Mouse (Mus musculus): ENCODE measurements at regions not wholly inside any gene's neighbourhood (a gene's known extent, or its start where the extent isn't known, plus 50 kb on each side); places are given as distances from the start of the nearest gene placed in this dataset.

GRCm38 (mm10) chr5:33548800-33549199 is 80.6 kb downstream of the Fam53a start:
- no peak for DNase-seq (ENCODE audit: low spot score in 2 of 2)

GRCm38 (mm10) chr5:33543372-33543771 is 86.1 kb downstream of the Fam53a start:
- no peak for DNase-seq (ENCODE audit: low spot score in 2 of 2)

- DNase-seq (ENCODE audit: low spot score in 2 of 2), result no peak
Measured at GRCm38 (mm10) chr5:33542643-33543042, 86.8 kb downstream of the Fam53a start.

- no peak for DNase-seq (ENCODE audit: low spot score in 2 of 2)
Measured at GRCm38 (mm10) chr5:33542000-33542554, 87.4 kb downstream of the Fam53a start.

GRCm38 (mm10) chr5:33540259-33540658 is 89.2 kb downstream of the Fam53a start:
- no peak for DNase-seq (ENCODE audit: low spot score in 2 of 2)

GRCm38 (mm10) chr5:33537429-33537828 is 92.0 kb downstream of the Fam53a start:
- no peak for DNase-seq (ENCODE audit: low spot score in 2 of 2)

GRCm38 (mm10) chr5:33537017-33537416 is 92.4 kb downstream of the Fam53a start:
- no peak for DNase-seq (ENCODE audit: low spot score in 2 of 2)

GRCm38 (mm10) chr5:33536261-33536660 is 93.2 kb downstream of the Fam53a start:
- DNase-seq (ENCODE audit: low spot score in 2 of 2), result no peak

GRCm38 (mm10) chr5:33535145-33536010 is 94.1 kb downstream of the Fam53a start:
- DNase-seq (ENCODE audit: low spot score in 2 of 2), result no peak

- no peak for DNase-seq (ENCODE audit: low spot score in 2 of 2)
Measured at GRCm38 (mm10) chr5:33534345-33534744, 95.1 kb downstream of the Fam53a start.

- DNase-seq (ENCODE audit: low spot score in 2 of 2), result no peak
Measured at GRCm38 (mm10) chr5:33533185-33533584, 96.2 kb downstream of the Fam53a start.

GRCm38 (mm10) chr5:33531263-33531662 is 97.5 kb upstream of the Nkx1-1 start:
- DNase-seq (ENCODE audit: low spot score in 2 of 2), result no peak

GRCm38 (mm10) chr5:33529771-33530170 is 96.0 kb upstream of the Nkx1-1 start:
- no peak for DNase-seq (ENCODE audit: low spot score in 2 of 2)

- no peak for DNase-seq (ENCODE audit: low spot score in 2 of 2)
Measured at GRCm38 (mm10) chr5:33528971-33529670, 95.3 kb upstream of the Nkx1-1 start.

- DNase-seq (ENCODE audit: low spot score in 2 of 2), result no peak
Measured at GRCm38 (mm10) chr5:33527750-33528149, 94.0 kb upstream of the Nkx1-1 start.

- no peak for DNase-seq (ENCODE audit: low spot score in 2 of 2)
Measured at GRCm38 (mm10) chr5:33527316-33527715, 93.5 kb upstream of the Nkx1-1 start.

- no peak for DNase-seq (ENCODE audit: low spot score in 2 of 2)
Measured at GRCm38 (mm10) chr5:33521951-33522742, 88.4 kb upstream of the Nkx1-1 start.

GRCm38 (mm10) chr5:33520856-33521255 is 87.1 kb upstream of the Nkx1-1 start:
- DNase-seq (ENCODE audit: low spot score in 2 of 2), result no peak

- no peak for DNase-seq (ENCODE audit: low spot score in 2 of 2)
Measured at GRCm38 (mm10) chr5:33519394-33519793, 85.6 kb upstream of the Nkx1-1 start.

GRCm38 (mm10) chr5:33518860-33519259 is 85.1 kb upstream of the Nkx1-1 start:
- DNase-seq (ENCODE audit: low spot score in 2 of 2), result no peak

- DNase-seq (ENCODE audit: low spot score in 2 of 2), result no peak
Measured at GRCm38 (mm10) chr5:33517625-33518024, 83.8 kb upstream of the Nkx1-1 start.

GRCm38 (mm10) chr5:33516211-33516610 is 82.4 kb upstream of the Nkx1-1 start:
- no peak for DNase-seq (ENCODE audit: low spot score in 2 of 2)
